ENCODE assay signal across 19 mouse cellular contexts in genomic region chr15:25854270-25854904, GRCm38 (mm10). TPM values are rescaled to one million over a fixed set of nuclear protein-coding genes. Genes with fewer than 3 reads are reported as not detected.
A peak's percentile ranks its signal among the peaks of the same experiment; 100 is the strongest.
DNase-seq lines count a peak whose midpoint lies in the region; ATAC-seq and TF ChIP-seq lines count a peak whose summit lies in the region.
"Had no signal": no experiment of that assay in that cellular context is flagged by ENCODE, and none has a peak within 500 bp of the region (broad histone marks: within the 10 kb centered on the region; RNA-seq: fewer than 3 reads in every experiment).

No protein-coding gene starts in this region.

- intact Hi-C loops in heart, adult 2 months (cut with DNase I): no loop called here

- no peak overlapping the region for H3K4me3 ChIP-seq in heart, embryonic 13.5 days
- H3K4me3 ChIP-seq in heart, adult 2 months: no peak overlapping the region
- no peak overlapping the region for H3K4me3 ChIP-seq in midbrain, embryonic 14.5 days (replicated peaks; ENCODE audit: low read depth, low read length)
- no peak overlapping the region for H3K4me3 ChIP-seq in midbrain, embryonic 13.5 days (replicated peaks)
- no peak overlapping the region for H3K4me3 ChIP-seq in hindbrain, postnatal 0 days (ENCODE audit: low read length)
- H3K4me3 ChIP-seq: forebrain, embryonic 15.5 days; intestine, embryonic 15.5 days; limb, embryonic 12.5 days; liver, embryonic 13.5 days had no signal

- peaks cover 8% of the 10 kb centered on the region for H3K4me1 ChIP-seq in heart, embryonic 13.5 days
- peaks cover 1% of the 10 kb centered on the region; the same call in 1 of the 2 replicates for H3K4me1 ChIP-seq in heart, adult 2 months (ENCODE audit: control insufficient read depth, insufficient read depth, low read length)
- H3K4me1 ChIP-seq in midbrain, embryonic 14.5 days (ENCODE audit: control insufficient read depth, insufficient read depth, low read length): no peaks in the 10 kb centered on the region
- no peaks in the 10 kb centered on the region for H3K4me1 ChIP-seq in midbrain, embryonic 13.5 days (replicated peaks)
- H3K4me1 ChIP-seq in hindbrain, postnatal 0 days (ENCODE audit: insufficient read depth, low read length): no peaks in the 10 kb centered on the region
- H3K4me1 ChIP-seq: forebrain, embryonic 15.5 days; intestine, embryonic 15.5 days; liver, embryonic 13.5 days had no signal

- H3K4me2 ChIP-seq in heart, embryonic 13.5 days: 0 out of 2 replicates have a peak overlapping the region, but pooled peaks have one; percentile 7
- H3K4me2 ChIP-seq in midbrain, embryonic 14.5 days (ENCODE audit: low read length): no peak overlapping the region
- no peak overlapping the region for H3K4me2 ChIP-seq in midbrain, embryonic 13.5 days (replicated peaks)
- no peak overlapping the region for H3K4me2 ChIP-seq in hindbrain, postnatal 0 days (ENCODE audit: low read depth, low read length)
- H3K4me2 ChIP-seq: forebrain, embryonic 15.5 days; intestine, embryonic 15.5 days; limb, embryonic 12.5 days; liver, embryonic 13.5 days had no signal

- no peak for DNase-seq in heart, adult 2 months
- peak; percentile 32 for DNase-seq in midbrain, embryonic 14.5 days
- DNase-seq in brain, adult 2 months (ENCODE audit: low read depth, low spot score): peak; percentile 71
- DNase-seq in hindbrain, postnatal 0 days (ENCODE audit: low spot score): peak; percentile 17
- DNase-seq in thymus, postnatal 0 days (ENCODE audit: low spot score): no peak
- DNase-seq in embryo, embryonic 10.5 days (ENCODE audit: low spot score): no peak
- DNase-seq: adrenal gland, postnatal 14 days; cerebellum, adult 2 months; gastrocnemius, postnatal 10 days; heart, postnatal 14 days; liver, embryonic 13.5 days; retina, postnatal 1 day; thymus, postnatal 4 days had no signal

- H3K9me3 ChIP-seq in heart, embryonic 13.5 days: no peaks in the 10 kb centered on the region
- H3K9me3 ChIP-seq in midbrain, embryonic 14.5 days (ENCODE audit: control insufficient read depth, low read length): no peaks in the 10 kb centered on the region
- H3K9me3 ChIP-seq in midbrain, embryonic 13.5 days: 0 out of 2 replicates have a peak, but pooled peaks cover 1% of the 10 kb centered on the region
- no peaks in the 10 kb centered on the region for H3K9me3 ChIP-seq in hindbrain, postnatal 0 days (ENCODE audit: low read length)
- H3K9me3 ChIP-seq: forebrain, embryonic 15.5 days; intestine, embryonic 15.5 days; limb, embryonic 12.5 days; liver, embryonic 13.5 days had no signal

- H3K27ac ChIP-seq in heart, embryonic 13.5 days (replicated peaks): no peak overlapping the region
- no peak overlapping the region for H3K27ac ChIP-seq in heart, adult 2 months
- H3K27ac ChIP-seq in midbrain, embryonic 14.5 days (replicated peaks; ENCODE audit: low read depth, low read length): no peak overlapping the region
- no peak overlapping the region for H3K27ac ChIP-seq in midbrain, embryonic 13.5 days
- H3K27ac ChIP-seq in hindbrain, postnatal 0 days: no peak overlapping the region
- H3K27ac ChIP-seq: forebrain, embryonic 15.5 days; intestine, embryonic 15.5 days; limb, embryonic 12.5 days; liver, embryonic 13.5 days had no signal

- no peaks in the 10 kb centered on the region for H3K36me3 ChIP-seq in heart, embryonic 13.5 days
- H3K36me3 ChIP-seq in heart, adult 2 months (ENCODE audit: control insufficient read depth, insufficient read depth, low read length): no peaks in the 10 kb centered on the region
- no peaks in the 10 kb centered on the region for H3K36me3 ChIP-seq in midbrain, embryonic 14.5 days (ENCODE audit: control insufficient read depth, insufficient read depth, low read length)
- H3K36me3 ChIP-seq in midbrain, embryonic 13.5 days: no peaks in the 10 kb centered on the region
- no peaks in the 10 kb centered on the region for H3K36me3 ChIP-seq in hindbrain, postnatal 0 days (ENCODE audit: insufficient read depth, low read length)
- H3K36me3 ChIP-seq: forebrain, embryonic 15.5 days; intestine, embryonic 15.5 days; limb, embryonic 12.5 days; liver, embryonic 13.5 days had no signal

- no peak for TF ChIP-seq CTCF in heart, adult 2 months (IDR thresholded peaks at IDR 0.05)
- no peak for TF ChIP-seq CTCF in hindbrain, postnatal 0 days (IDR thresholded peaks at IDR 0.05; ENCODE audit: low read depth)

- ATAC-seq in heart, embryonic 13.5 days (ENCODE audit: extremely low read depth, insufficient number of reproducible peaks, low FRiP score, low TSS enrichment): no peak
- ATAC-seq in midbrain, embryonic 14.5 days (ENCODE audit: low FRiP score, low TSS enrichment): no peak
- ATAC-seq in midbrain, embryonic 13.5 days: no peak
- peak; percentile 54; the same call in 1 of the 2 replicates for ATAC-seq in hindbrain, postnatal 0 days
- ATAC-seq: activated CD4-positive, CD25-positive, alpha-beta regulatory T cell, adult 4 months; forebrain, embryonic 15.5 days; intestine, embryonic 15.5 days had no signal

- H3K27me3 ChIP-seq in heart, embryonic 13.5 days (replicated peaks): no peaks in the 10 kb centered on the region
- no peaks in the 10 kb centered on the region for H3K27me3 ChIP-seq in heart, adult 2 months (ENCODE audit: control insufficient read depth, insufficient read depth, low read length)
- H3K27me3 ChIP-seq in midbrain, embryonic 14.5 days (ENCODE audit: control insufficient read depth, insufficient read depth, low read length): no peaks in the 10 kb centered on the region
- H3K27me3 ChIP-seq in midbrain, embryonic 13.5 days: no peaks in the 10 kb centered on the region
- no peaks in the 10 kb centered on the region for H3K27me3 ChIP-seq in hindbrain, postnatal 0 days (ENCODE audit: insufficient read depth, low read length)
- H3K27me3 ChIP-seq: forebrain, embryonic 15.5 days; intestine, embryonic 15.5 days; limb, embryonic 12.5 days; liver, embryonic 13.5 days had no signal

- TF ChIP-seq POLR2A in heart, adult 2 months (IDR thresholded peaks at IDR 0.05; ENCODE audit: insufficient read depth, low read depth, low read length): no peak

- WGBS in heart, embryonic 13.5 days: 55% methylated on average over 18 of the region's 18 CpGs
- WGBS in heart, adult 2 months: 77% methylated on average over 18 of the region's 18 CpGs
- WGBS in midbrain, embryonic 14.5 days: 65% methylated on average over 18 of the region's 18 CpGs
- 69% methylated on average over 18 of the region's 18 CpGs for WGBS in midbrain, embryonic 13.5 days
- 65% methylated on average over 18 of the region's 18 CpGs for WGBS in hindbrain, postnatal 0 days

- 0 out of 2 replicates have a peak overlapping the region, but pooled peaks have one; percentile 3 for H3K9ac ChIP-seq in heart, embryonic 13.5 days
- H3K9ac ChIP-seq in heart, adult 2 months (ENCODE audit: low read depth, low read length): no peak overlapping the region
- no peak overlapping the region for H3K9ac ChIP-seq in midbrain, embryonic 14.5 days (replicated peaks; ENCODE audit: low read length)
- H3K9ac ChIP-seq in midbrain, embryonic 13.5 days (replicated peaks): no peak overlapping the region
- H3K9ac ChIP-seq in hindbrain, postnatal 0 days (replicated peaks; ENCODE audit: low read length): no peak overlapping the region
- H3K9ac ChIP-seq: forebrain, embryonic 15.5 days; intestine, embryonic 15.5 days; limb, embryonic 12.5 days; liver, embryonic 13.5 days had no signal

- no peak for TF ChIP-seq EP300 in heart, adult 2 months (IDR thresholded peaks at IDR 0.05; ENCODE audit: insufficient read depth, low read depth, low read length)

- no peaks in the 10 kb centered on the region; the same call in 1 of the 2 replicates for H3K79me2 ChIP-seq in heart, adult 2 months (replicated peaks; ENCODE audit: control insufficient read depth, insufficient read depth, low read length)

RNA-seq across cellular contexts. Expression of gene Retreg1, which starts 11.4 kb away (rescaled TPM):
- 57.3 and 62.7 TPM in 2 replicates for polyA plus RNA-seq in heart, embryonic 13.5 days (2015; fragmentation: Nextera tagmentation; extraction: Ambion mirVana)
- 100 to 1,000 TPM; 248 to 328 TPM for total RNA-seq in heart, adult 2 months (2021)
- 41.0 and 59.1 TPM in 2 replicates for polyA plus RNA-seq in heart, adult 2 months (2012; rRNA removed)
- polyA plus RNA-seq in midbrain, embryonic 14.5 days (2014; fragmentation: Nextera tagmentation; extraction: Ambion mirVana): 13.6 and 16.7 TPM in 2 replicates
- polyA plus RNA-seq in midbrain, embryonic 13.5 days (2015; fragmentation: Nextera tagmentation; extraction: Ambion mirVana): 6.8 TPM in 2 replicates
- 31.7 and 49.9 TPM in 2 replicates for total RNA-seq in hindbrain, postnatal 0 days (2014; rRNA removed)
- 20.8 and 21.0 TPM in 2 replicates for polyA plus RNA-seq in hindbrain, postnatal 0 days (2015; fragmentation: Nextera tagmentation; extraction: Ambion mirVana)
- 25.4 and 27.3 TPM in 2 replicates for polyA plus RNA-seq in thymus, postnatal 0 days (2015; fragmentation: Nextera tagmentation; extraction: Ambion mirVana)

Comparison
In these comparisons a context has a peak if more than half of its experiments do, and no peak if none do; other contexts are left out.
1. DNase-seq: peak in midbrain, embryonic 14.5 days (single experiment), brain, adult 2 months (single experiment) and hindbrain, postnatal 0 days (single experiment); none in heart, adult 2 months (0 of 2), thymus, postnatal 0 days (single experiment) and embryo, embryonic 10.5 days (single experiment).